Mouse (Mus musculus): ENCODE measurements around the gene Olfr557.

The Olfr557 gene

DNA sequence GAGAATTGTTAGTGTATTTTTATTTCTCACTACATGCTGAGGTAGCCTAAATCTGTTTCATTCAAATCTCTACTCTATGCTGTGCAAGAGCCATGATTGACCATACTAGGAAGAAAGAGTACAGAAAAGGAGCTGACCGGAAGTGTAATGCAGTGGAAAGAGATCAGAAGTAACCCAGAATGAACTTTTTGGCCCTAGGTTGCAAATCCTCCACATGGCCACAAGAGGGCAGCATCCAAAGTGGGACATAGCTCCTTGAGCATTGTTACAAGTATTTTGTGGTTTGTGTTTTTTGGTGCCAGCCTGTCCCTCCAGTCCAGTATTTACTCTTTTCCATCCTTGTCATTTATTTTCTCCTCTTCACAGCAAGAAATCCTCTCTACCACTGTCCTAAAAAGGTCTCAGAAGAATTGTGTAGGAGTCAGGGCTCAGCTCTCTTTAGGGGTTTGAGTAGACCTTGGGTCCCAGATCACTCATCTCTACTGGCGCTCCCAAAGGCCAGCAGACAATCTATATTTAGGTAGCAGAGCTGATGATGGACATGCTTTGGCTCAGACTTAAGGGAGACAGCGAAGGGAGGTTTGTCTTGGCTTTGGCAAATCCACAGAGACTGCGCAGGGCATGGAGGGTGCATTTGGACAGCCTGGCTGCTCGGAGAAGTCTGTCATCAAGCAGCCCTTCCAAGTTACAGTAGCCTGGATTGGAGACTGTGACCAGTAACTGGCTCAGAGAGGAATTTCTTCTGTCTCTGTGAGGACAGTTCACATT is at the start of gene Olfr557:
Gene Olfr557 (plus strand): TSS at position 553 of the 768 bp plus-strand sequence.
- no peak for DNase-seq (ENCODE audit: low spot score)

DNA sequence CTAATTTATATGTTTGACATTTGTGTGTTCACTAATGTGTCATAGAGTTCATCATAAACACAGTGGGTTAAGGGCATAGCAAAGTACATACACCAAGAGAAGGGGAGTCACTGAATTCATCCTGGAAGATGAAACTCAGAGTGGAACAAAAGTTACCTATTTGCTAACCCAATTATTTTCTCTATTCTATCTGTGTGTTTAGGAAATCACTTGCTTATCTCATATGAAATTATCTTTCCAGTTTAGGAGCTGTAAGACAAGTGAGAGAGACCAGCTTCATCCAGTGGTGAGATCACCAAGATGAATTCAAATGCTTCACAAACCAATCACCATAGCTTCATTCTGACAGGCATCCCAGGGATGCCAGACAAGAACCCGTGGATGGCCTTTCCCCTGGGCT is 37.2 kb upstream of the Olfr557 start, which contains the start of gene Olfr555:
Gene Olfr555 (plus strand): TSS at position 301 of the 400 bp plus-strand sequence.
- DNase-seq (ENCODE audit: low spot score): no peak

DNA sequence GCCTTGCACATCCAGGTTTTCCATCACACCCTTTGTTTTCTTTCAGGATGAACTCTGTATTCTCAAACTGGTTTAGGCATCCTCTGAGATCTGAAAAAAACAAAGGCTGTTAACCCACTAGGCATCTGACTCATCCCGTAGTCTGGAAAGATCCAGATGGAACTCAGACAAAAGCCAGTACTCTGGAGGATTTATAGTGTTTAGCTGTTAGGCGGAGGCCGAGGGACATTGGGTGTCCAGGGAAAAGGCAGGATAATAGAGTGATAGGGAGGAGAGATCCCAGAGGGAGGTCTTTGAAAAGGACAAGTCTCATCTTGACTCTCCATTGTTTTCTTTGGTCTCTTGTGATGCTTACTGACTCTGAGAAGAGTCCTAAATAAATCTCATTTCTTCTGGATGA is 31.1 kb upstream of the Olfr557 start, which contains the start of gene Olfr556:
Gene Olfr556 (plus strand): TSS at position 301 of the 400 bp plus-strand sequence.
- no peak for DNase-seq (ENCODE audit: low spot score)

DNA sequence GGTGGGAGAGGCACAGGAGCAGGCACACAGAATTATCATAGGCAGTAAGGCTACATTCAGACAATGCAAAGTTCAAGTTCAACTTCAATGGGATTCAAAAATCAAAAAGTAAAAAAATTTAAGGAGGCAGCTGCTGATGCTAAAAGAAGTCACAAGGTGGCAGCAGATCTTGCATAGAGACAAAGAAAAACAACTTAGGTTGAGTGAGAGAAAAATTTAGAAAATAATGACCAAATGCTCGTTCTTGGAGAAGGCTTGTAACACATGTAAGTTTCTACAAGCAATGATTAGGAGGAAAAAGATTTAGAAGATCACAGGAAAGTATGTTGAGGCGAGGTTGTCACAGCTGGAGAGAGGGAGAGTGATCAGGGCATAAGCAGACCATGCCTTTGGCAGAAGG is 30.3 kb upstream of the Olfr557 start:
- DNase-seq (ENCODE audit: low spot score): no peak

DNA sequence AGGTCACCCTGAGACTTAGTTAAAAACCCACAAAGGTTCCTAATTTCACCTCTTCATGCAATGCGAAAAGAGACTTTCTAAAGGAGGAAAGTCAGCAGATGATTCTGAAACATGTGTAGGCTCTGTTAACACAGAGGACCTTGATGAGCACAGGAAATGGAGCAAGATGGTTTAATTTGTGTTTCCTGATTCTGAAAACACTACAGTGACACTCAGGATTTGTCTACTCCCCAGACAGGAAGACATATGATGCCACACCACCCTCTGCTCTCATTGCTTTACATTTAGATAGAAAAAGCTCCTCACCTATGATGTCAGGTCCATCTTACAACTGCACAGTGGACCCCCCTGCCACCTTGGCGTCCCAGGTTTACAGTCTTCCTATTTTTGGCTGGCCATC is 19.5 kb upstream of the Olfr557 start:
- no peak for DNase-seq (ENCODE audit: low spot score)

DNA sequence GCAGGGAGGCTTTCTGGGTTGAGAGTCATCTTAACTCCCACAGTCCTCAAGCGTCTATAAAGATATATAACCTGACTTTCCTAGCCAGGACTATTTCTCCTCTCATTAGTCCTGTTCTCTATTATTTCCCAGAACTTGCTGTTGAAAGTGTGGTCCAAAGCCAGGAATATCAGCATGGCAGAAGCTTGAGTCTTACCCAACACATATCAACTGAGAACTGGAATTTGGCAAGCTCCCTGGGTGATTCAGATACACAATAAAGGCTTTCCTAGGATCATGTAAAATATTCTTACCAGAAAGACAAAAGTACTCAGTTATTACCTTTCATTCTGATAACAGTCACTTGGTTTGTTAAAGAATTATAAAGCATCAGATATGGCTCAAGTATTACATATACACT is 13.8 kb upstream of the Olfr557 start:
- DNase-seq (ENCODE audit: low spot score): no peak

DNA sequence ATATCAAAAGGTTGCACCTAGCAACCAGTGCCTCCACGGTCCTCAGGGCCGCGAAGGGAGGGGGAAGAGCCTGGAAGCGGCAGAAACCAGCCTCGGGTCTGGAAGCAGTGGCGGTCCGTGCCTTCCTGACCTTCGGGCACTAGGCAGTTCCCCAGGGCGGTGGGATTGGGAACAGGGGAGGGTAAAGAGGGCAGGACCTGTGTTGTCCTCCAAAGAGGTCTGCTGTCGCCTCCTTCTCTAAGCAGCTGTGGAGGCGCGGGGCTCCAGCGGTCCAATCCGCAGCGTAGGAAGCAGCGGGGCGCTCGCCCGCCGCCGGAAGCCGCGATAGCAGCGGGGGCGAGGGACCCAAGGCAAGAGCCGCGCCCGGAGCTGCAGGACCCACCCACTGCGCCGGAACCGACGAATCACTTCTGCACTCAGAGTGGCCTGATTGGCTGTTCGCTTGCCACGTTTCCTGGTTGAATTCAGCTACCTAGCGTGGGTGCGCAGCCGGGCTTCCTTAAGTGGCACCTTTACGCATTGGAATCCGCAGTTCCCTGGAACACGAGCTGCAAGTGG is 8.7 kb upstream of the Olfr557 start, which contains the start of gene Trim68:
Gene Trim68 (minus strand): TSS at position 384 of the 558 bp plus-strand sequence.
- DNase-seq (ENCODE audit: low spot score): peak; percentile 51

DNA sequence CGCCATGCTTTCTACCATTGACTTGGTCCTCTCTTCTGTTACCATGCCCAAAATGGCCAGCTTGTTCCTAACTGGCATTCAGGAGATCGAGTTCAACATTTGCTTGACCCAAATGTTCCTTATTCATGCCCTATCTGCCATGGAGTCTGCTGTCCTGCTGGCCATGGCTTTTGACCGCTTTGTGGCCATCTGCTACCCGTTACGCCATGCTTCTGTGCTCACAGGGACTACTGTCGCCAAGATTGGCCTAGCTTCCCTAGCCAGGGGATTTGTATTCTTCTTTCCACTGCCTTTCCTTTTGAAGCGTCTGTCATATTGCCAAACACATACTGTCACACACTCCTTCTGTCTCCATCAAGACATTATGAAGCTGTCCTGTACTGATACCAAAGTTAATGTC is 2.8 kb downstream of the Olfr557 start:
- no peak for DNase-seq (ENCODE audit: low spot score)

DNA sequence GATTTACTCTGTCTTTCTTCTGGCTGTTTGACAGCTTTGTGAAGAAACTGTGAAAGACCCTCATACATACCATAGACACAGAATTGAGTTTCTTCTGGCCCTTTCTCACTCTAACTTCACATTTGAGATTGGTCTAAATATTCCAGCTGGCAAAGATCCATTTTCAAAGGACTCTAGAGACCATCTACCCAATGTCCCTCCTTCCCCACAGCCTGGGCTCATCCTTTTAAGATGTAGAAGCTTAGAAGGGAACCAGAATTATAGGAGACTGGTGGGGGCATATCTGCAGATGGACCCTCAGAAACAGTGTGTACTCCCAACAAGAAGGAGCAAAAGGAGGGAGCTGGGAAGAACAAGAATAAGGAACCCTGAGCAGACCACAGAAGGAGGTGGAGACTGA is 6.2 kb downstream of the Olfr557 start, which contains the start of gene Olfr558:
Gene Olfr558 (plus strand): TSS at position 301 of the 400 bp plus-strand sequence.
- no peak for DNase-seq (ENCODE audit: low spot score)

DNA sequence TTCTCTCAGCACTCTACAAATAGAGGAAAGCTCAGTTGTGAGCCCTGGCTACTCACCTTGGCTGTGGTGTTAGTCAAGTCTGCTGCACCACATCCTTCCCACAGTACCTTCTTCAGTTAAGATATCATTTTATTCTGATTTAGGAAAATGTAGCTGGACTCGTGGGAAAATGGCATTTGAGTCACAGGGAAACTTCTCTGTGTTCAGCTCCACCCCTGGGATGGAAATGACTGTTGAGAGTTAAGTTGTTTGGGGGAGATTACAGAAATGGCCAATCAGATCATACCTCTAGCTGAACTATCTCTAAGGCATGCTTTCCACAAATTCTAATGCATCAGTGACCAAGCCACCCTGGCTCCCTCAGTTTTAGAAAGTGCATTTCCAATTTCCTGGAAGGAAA is 23.3 kb downstream of the Olfr557 start, which contains the start of gene Olfr33:
Gene Olfr33 (minus strand): TSS at position 101 of the 400 bp plus-strand sequence.
- DNase-seq (ENCODE audit: low spot score): no peak

DNA sequence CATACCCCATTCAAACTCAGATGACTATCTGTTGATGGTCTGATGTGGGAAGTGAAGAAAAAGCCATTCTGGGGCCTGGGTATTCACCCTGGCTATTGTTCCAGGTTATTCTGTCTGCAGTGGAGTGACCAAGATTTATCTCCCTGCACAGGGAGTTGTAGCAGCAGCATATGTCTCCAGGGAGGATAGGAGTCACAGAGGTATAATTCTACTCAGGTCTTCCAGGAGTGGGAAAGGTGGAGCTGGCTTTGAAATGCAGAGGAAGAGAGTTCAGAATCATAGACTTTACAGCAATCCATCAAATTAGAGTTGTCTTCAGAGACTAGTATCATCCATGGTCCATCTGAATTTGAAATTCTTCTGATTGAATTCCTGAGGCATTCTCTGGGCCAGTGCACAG is 31.7 kb downstream of the Olfr557 start, which contains the start of gene Olfr559:
Gene Olfr559 (minus strand): TSS at position 101 of the 400 bp plus-strand sequence.
- no peak for DNase-seq (ENCODE audit: low spot score)

DNA sequence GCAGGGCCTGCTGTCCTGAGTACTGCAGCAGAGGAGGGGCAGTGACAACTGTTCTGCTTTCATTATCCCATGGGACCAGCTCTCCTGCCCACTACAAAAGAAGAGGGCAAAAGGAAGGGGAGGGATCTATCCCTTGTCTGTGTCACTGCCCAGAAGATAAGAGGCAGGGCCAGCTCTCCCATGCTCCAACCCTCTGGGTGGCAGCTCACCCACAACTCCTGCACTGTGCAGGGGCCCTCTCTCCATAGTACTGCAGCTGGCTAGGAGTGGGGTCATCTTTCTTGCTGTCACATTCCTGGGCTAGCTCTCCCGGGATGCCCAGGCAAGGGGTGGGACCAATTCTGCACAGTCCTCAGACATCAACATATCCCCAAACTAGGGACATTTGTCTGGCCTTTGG is 38.1 kb downstream of the Olfr557 start:
- no peak for DNase-seq (ENCODE audit: low spot score)

DNA sequence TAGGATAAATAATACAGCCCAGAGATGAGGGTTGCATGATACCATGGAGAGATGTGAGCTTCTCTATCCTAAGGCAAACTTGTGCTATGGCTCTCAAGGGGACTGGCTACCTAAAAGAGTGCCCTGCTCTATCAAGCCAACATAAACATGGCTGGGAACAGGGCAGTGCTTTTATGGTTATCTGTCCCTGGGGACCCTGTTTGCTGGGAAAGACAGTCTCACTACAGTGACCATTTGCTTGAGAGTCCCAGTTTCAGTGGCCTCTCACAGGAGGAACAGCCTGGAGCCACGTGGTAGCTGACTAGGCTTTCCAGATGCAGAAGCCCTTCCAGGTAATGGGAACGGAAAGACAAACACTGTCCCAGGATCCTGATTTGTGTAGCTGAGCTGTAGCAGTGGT is 42.0 kb downstream of the Olfr557 start:
- DNase-seq (ENCODE audit: low spot score): no peak
